Comparison of ENCODE assay signal across 16 mouse cellular contexts in the genomic region with DNA sequence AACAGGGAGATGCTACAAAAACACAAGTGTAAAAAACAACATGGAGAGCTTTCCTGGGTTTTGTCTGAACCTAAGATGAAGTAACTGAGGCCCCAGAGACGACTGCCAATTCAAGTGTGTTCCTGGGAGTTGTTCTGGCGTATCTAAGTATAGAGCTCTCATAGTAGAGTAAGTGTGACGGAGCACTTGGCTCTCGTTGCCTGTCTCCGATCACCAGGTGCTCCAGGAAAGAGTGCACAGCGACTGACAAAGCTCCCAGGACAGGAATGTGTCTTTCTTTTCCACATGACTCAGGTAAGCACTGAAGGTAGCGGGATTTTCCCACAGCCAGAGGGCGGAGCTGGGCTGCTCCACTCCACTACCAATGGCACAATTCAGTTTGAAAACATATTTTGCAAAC.
DNase-seq lines count a peak whose midpoint lies in the region; ATAC-seq and TF ChIP-seq lines count a peak whose summit lies in the region.
"Had no signal": no experiment of that assay in that cellular context is flagged by ENCODE, and none has a peak within 500 bp of the region (broad histone marks: within the 10 kb centered on the region; RNA-seq: fewer than 3 reads in every experiment).

No protein-coding gene starts in this region.

- peaks cover 34% of the 10 kb centered on the region for H3K4me1 ChIP-seq in heart, embryonic 12.5 days (replicated peaks)
- H3K4me1 ChIP-seq in lung, adult 2 months (ENCODE audit: control insufficient read depth, insufficient read depth, low read length), result peaks cover 10% of the 10 kb centered on the region
- H3K4me1 ChIP-seq in hindbrain, embryonic 11.5 days (replicated peaks; ENCODE audit: control insufficient read depth, insufficient read depth, low read length), result no peaks in the 10 kb centered on the region
- H3K4me1 ChIP-seq: limb, embryonic 12.5 days had no signal

- WGBS in heart, embryonic 12.5 days, result 63% methylated on average over 8 of the region's 8 CpGs
- 75% methylated on average over 8 of the region's 8 CpGs for WGBS in lung, adult 2 months
- 91% methylated on average over 8 of the region's 8 CpGs for WGBS in hindbrain, embryonic 11.5 days

- peak overlapping the region; percentile 22; the same call in 1 of the 2 replicates for H3K27ac ChIP-seq in heart, embryonic 12.5 days (ENCODE audit: poor library complexity, severe bottlenecking)
- no peak overlapping the region for H3K27ac ChIP-seq in hindbrain, embryonic 11.5 days (ENCODE audit: low read depth, low read length)
- H3K27ac ChIP-seq: limb, embryonic 12.5 days; midbrain, embryonic 13.5 days; stomach, embryonic 15.5 days had no signal

- peaks cover 19% of the 10 kb centered on the region; the same call in 1 of the 2 replicates for H3K36me3 ChIP-seq in heart, embryonic 12.5 days
- H3K36me3 ChIP-seq in hindbrain, embryonic 11.5 days (ENCODE audit: control insufficient read depth, insufficient read depth, low read length), result no peaks in the 10 kb centered on the region

- H3K4me3 ChIP-seq in heart, embryonic 12.5 days, result no peak overlapping the region
- no peak overlapping the region for H3K4me3 ChIP-seq in lung, adult 2 months (replicated peaks; ENCODE audit: extremely low read depth, low read depth, low read length)
- no peak overlapping the region for H3K4me3 ChIP-seq in hindbrain, embryonic 11.5 days (ENCODE audit: low read depth, low read length)
- H3K4me3 ChIP-seq: limb, embryonic 12.5 days; midbrain, embryonic 13.5 days; stomach, embryonic 15.5 days had no signal

- no peak overlapping the region for H3K9ac ChIP-seq in heart, embryonic 12.5 days
- H3K9ac ChIP-seq in hindbrain, embryonic 11.5 days (ENCODE audit: low read depth, low read length), result no peak overlapping the region
- H3K9ac ChIP-seq: limb, embryonic 12.5 days; lung, embryonic 14.5 days; midbrain, embryonic 13.5 days; stomach, embryonic 15.5 days had no signal

- DNase-seq in frontal cortex, postnatal 36 days (ENCODE audit: low spot score in 2 of 2), result no peak
- DNase-seq in cerebellum, adult 9-11 months, result peak; percentile 56
- DNase-seq in lung, adult 2 months, result peak; percentile 17
- DNase-seq in hindbrain, embryonic 11.5 days (ENCODE audit: low spot score), result no peak
- no peak for DNase-seq in layer of hippocampus, postnatal 14 days (ENCODE audit: low spot score in 2 of 2)
- DNase-seq: gastrocnemius, postnatal 36 days; kidney, postnatal 10 days; lung, embryonic 14.5 days; thymus, postnatal 36 days had no signal

- H3K4me2 ChIP-seq in heart, embryonic 12.5 days, result peak overlapping the region; percentile 38; the same call in 1 of the 2 replicates
- H3K4me2 ChIP-seq in hindbrain, embryonic 11.5 days (replicated peaks; ENCODE audit: low read depth, low read length), result no peak overlapping the region
- H3K4me2 ChIP-seq: limb, embryonic 12.5 days; lung, embryonic 14.5 days; midbrain, embryonic 13.5 days; stomach, embryonic 15.5 days had no signal

- TF ChIP-seq CTCF in lung, adult 2 months (IDR thresholded peaks at IDR 0.05; ENCODE audit: insufficient read depth, low read length), result no peak

- ATAC-seq in frontal cortex, adult (ENCODE audit: low TSS enrichment), result peak; percentile 72
- ATAC-seq in heart, embryonic 12.5 days (ENCODE audit: insufficient number of reproducible peaks, low FRiP score), result no peak
- no peak for ATAC-seq in CD4-positive, CD25-positive, alpha-beta regulatory T cell, adult 4 months
- no peak for ATAC-seq in hindbrain, embryonic 11.5 days (ENCODE audit: low FRiP score)
- ATAC-seq: inflammation-experienced regulatory T-cells, adult 6 months; midbrain, embryonic 13.5 days had no signal

- TF ChIP-seq POLR2A in lung, adult 2 months (IDR thresholded peaks at IDR 0.05; ENCODE audit: borderline replicate concordance, extremely low read depth, low read depth, low read length), result no peak

- H3K9me3 ChIP-seq in heart, embryonic 12.5 days (replicated peaks), result no peaks in the 10 kb centered on the region
- H3K9me3 ChIP-seq in hindbrain, embryonic 11.5 days (ENCODE audit: control insufficient read depth, low read length), result no peaks in the 10 kb centered on the region
- H3K9me3 ChIP-seq: limb, embryonic 12.5 days; midbrain, embryonic 13.5 days; stomach, embryonic 15.5 days had no signal

- H3K27me3 ChIP-seq in heart, embryonic 12.5 days (replicated peaks), result no peaks in the 10 kb centered on the region
- no peaks in the 10 kb centered on the region for H3K27me3 ChIP-seq in hindbrain, embryonic 11.5 days (ENCODE audit: control insufficient read depth, insufficient read depth, low read length)
- H3K27me3 ChIP-seq: limb, embryonic 12.5 days; midbrain, embryonic 13.5 days; stomach, embryonic 15.5 days had no signal

Comparison
In these comparisons a context has a peak if more than half of its experiments do, and no peak if none do; other contexts are left out.
1. DNase-seq: peak in cerebellum, adult 9-11 months (single experiment) and lung, adult 2 months (single experiment); none in frontal cortex, postnatal 36 days (0 of 2), hindbrain, embryonic 11.5 days (single experiment) and layer of hippocampus, postnatal 14 days (0 of 2).